Mouse (Mus musculus) hindlimb bud, embryonic 11.5 days (tissue): ENCODE data around the gene Cpd.

Experiments used
- DNase-seq: peaks from one replicate; pipeline ENCODE4 v3.0.0-alpha.2; 2012; ENCODE audit warnings: low read depth, low spot score; ENCODE audit errors: extremely low spot score

Gene Cpd

DNA sequence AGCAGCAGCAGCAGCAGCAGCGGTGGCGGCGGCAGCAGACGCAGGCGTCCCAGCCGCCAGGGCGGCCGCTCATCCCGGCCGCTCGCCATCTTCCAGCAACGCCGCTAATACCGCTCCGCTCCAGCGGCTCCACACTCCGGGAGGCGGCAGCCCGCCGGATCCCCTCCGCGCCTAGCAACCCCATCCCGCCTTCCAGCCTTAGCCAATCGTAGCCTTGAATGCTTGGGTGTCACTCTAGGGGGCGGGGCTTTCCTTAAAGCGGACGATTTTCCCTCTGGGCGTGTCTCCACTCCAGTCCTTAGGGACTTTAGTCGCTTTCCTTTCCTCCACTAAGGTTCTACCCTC, at the start of gene Cpd:
TSS of gene Cpd (minus strand) at position 141 of the 345 bp plus-strand sequence.
- peak; percentile 89 for DNase-seq

GRCm38 (mm10) chr11:76896360-76896759, 49.5 kb upstream of the Cpd start:
- DNase-seq, result no peak

DNA sequence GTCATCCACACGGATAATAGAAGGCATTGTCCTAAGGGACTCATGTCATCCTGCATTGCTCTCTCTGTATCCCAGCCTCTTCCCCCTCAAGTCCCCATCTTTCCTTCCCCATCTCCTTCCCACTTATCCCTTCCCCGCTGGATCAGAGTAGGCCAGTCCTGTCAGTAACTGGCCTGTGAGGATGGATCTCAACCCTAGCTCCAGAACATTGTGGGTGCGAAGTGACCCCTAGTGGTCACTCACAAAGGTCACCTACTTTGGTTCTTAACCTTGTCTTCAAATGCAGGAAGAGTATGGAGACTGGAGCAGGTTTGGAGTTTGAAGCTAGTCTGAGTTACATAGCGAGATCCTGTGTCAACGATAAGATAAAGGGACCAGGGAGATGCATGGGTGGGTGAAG, 47.4 kb upstream of the Cpd start:
- no peak for DNase-seq

- no peak for DNase-seq
Measured at GRCm38 (mm10) chr11:76893570-76893969, 46.8 kb upstream of the Cpd start.

GRCm38 (mm10) chr11:76892972-76893371, 46.2 kb upstream of the Cpd start:
- DNase-seq, result no peak

GRCm38 (mm10) chr11:76891738-76892349, 45.0 kb upstream of the Cpd start:
- no peak for DNase-seq

DNA sequence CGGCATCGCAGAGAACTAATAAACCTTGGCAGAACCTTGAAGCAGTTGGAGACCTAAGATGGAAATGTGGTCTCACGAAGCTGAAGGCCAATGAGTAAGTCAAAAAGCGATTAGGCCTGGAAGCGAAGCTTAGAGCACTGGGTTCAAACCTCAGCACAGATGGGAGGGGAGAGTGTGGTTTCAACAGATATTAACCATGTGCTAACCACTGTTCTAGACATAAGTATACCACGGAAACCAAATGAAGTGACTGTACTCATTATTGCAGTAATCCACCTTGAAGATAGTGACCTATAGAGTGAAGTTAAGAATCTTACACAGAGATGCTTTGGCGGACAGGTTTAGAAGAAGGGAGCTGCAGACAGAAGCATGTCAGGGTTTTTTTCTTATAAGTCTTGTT, 44.4 kb upstream of the Cpd start:
- DNase-seq, result no peak

GRCm38 (mm10) chr11:76889339-76890164, 42.7 kb upstream of the Cpd start:
- no peak for DNase-seq

DNA sequence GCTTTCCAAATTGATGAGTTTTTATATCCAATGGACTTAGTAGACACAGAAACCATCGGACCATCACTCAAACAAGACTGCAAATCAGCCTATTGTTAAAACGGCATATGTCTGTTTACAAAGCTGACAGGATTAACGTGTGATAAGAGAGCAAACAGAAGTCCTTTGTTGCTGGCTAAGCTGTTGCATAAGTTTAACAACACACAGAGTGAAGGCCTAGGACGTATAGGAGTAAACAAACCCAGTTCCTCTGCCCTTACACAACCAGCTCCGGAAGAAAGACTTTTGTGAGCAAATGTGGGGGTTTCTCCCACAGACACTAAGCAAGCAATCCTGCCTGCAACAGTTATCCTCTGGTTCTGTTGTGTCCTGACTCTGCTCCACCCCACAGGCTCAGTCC, 37.6 kb upstream of the Cpd start:
- DNase-seq, result no peak

DNA sequence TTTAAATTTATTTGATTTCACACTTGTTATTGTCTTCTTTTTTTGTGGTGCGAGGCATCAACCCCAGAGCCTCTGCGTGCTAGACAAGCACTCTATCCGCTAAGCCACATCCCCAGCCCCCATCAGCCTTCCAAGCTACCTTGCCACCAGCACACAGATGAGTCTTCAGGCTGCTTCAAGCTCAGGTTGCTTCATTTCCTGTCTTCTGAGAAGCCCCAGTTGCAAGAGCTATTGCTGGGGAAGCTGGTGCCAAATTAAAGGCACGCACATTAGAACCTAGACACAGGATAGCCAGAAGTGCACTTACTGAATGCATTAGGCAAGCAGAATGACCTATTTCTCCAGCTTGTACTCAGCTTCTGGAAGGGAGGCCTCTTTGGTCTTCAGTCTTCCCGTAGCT, 33.0 kb upstream of the Cpd start:
- no peak for DNase-seq

- no peak for DNase-seq
Measured at GRCm38 (mm10) chr11:76874766-76875165, 27.9 kb upstream of the Cpd start.

GRCm38 (mm10) chr11:76873865-76874264, 27.0 kb upstream of the Cpd start:
- no peak for DNase-seq

DNA sequence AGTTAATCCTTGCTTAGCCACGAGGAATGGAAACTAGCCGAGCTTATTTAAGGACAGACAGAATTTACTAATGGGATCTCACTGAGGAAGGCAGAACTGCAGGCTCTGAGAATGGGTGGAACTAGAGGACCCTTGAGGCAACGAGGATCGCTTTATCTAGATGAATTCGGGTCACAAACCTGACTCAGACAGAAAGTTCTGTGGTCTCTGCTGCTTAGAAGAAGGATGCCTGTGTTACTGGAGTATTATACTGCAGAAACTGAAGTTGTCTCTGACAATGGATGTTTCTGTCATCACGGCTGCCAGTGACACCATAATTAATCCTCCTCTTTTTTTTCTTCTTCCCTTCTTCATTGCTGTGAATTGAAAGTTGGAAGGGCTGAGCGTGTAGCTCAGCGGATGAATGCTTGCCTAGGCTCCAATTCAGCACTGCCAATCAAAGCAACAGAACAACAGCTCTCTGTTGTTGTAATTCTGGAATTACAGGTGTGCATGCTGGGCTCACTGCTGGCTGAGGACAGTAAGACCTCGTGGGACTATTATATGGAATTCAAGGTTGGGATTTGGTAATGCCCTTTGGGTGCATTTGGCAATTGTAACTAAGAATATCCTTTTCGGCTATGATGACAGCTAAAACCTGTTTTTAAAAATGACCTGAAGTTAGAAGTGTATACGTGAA, 25.9 kb upstream of the Cpd start:
- no peak for DNase-seq

GRCm38 (mm10) chr11:76861185-76861584, 14.4 kb upstream of the Cpd start:
- no peak for DNase-seq

- no peak for DNase-seq
Measured at GRCm38 (mm10) chr11:76859261-76859660, 12.4 kb upstream of the Cpd start.

- DNase-seq, result no peak
Measured at GRCm38 (mm10) chr11:76858781-76859180, 12.0 kb upstream of the Cpd start.

DNA sequence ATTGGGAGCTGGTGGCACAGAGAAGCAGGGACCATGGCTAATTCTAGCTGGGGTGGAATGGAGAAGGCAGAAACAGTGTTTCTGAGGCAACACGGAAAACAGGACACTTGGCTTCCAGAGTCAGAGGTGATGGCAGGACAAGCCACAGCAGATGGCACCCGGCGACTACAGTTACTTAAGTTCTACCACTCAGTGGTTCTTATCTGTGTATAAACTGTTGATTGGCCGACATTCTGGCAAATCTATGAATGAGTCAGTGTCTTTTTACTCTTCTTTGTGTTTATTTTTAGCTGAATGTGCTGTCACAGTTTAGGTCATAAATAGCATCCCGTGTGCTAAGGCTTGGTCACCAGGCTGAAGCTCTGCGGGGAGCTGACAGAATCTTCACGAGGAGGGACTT, 10.3 kb upstream of the Cpd start:
- no peak for DNase-seq

- no peak for DNase-seq
Measured at GRCm38 (mm10) chr11:76856601-76857000, 9.8 kb upstream of the Cpd start.

- no peak for DNase-seq
Measured at GRCm38 (mm10) chr11:76854475-76855341, 7.9 kb upstream of the Cpd start.

GRCm38 (mm10) chr11:76851512-76851911, 4.7 kb upstream of the Cpd start:
- DNase-seq, result no peak

GRCm38 (mm10) chr11:76849596-76849995, 2.8 kb upstream of the Cpd start:
- DNase-seq, result no peak
